Mouse (Mus musculus) T-cell, adult 2 months (primary cell): ENCODE data around the gene Ccdc155.
"Not testable (repeated sequence)": the region's sequence is repeated elsewhere in the genome, so short reads cannot be mapped to it uniquely, and the experiment has no call there.

ENCODE experiments used
- DNase-seq: peaks from one replicate; pipeline ENCODE4 v3.0.0; 2022; ENCODE audit warnings: low spot score

Gene Ccdc155

DNA sequence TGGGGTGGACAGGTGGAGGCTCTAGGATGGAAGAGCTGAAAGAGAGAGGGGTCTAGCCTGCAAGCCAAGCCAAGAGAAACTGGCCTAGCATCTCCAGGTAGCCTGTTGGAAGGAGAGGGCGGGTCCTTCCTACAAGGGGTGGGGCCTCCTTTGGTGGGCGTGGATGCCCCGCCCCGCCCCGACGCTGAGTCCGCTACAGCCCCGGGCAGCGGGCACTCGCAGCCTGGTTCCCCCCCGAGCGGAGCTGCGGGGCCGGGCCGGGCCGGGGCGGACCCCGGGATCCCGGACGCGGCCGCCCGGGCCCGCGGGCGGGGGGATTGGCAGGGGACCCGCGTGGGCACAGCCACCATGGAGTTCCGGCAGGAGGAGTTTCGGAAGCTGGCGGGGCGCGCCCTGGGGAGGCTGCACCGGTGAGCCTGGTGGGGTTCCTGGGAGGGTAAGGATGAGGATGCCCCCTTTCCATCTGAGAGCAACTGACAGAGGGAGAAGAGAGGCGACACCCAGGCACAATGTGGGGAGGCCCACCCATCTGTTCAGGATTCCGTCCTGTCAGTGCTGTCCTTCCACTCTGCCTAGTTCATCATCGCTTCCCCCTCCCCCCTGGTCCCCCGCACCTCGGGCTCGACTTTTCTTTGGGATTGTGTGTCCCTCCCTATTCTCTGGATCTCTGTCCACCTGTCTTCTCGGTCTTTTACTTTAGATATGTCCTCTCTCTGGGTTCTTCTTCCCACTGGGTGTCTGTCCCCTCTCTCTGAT, 40.8 kb downstream of the Ccdc155 start, which contains the start of gene Slc17a7:
Gene Slc17a7 (plus strand): TSS at position 215 of the 756 bp plus-strand sequence.
- no peak for DNase-seq

DNA sequence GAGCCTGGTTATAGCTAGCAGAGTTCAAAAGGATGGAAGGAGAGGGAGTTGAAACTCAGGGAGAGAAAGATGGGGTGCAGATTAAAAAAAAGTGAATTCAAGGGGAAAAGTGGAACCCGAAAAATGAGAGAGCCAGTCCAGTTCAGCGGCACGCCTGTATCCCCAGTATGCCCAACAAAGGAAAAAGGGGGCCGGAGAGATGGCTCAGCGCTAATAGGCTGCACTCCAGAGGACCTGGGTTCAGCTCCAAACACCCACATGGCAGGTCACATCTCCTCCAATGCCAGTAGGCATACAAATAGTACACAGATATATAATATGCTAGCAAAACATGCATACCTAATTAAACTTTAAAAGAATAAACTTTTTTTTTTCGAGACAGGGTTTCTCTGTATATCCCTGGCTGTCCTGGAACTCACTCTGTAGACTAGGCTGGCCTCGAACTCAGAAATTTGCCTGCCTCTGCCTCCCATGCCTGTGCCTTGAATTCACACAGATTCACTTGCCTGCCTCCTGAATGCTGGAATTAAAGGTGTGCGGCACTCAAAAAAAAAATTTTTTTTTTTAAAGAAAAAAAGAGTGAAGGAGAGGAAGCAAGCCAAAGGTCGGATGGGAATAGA, 41.6 kb downstream of the Ccdc155 start:
- no peak for DNase-seq

- DNase-seq, result no peak
These were observed 42.1 kb downstream of the Ccdc155 start for GRCm38 (mm10) chr7:45162551-45162950.

- peak; percentile 87 for DNase-seq
These were observed 42.8 kb downstream of the Ccdc155 start for GRCm38 (mm10) chr7:45161612-45162473.

- no peak for DNase-seq
These were observed 43.8 kb downstream of the Ccdc155 start for GRCm38 (mm10) chr7:45160866-45161265.

GRCm38 (mm10) chr7:45160316-45160800, 44.3 kb downstream of the Ccdc155 start:
- no peak for DNase-seq

DNA sequence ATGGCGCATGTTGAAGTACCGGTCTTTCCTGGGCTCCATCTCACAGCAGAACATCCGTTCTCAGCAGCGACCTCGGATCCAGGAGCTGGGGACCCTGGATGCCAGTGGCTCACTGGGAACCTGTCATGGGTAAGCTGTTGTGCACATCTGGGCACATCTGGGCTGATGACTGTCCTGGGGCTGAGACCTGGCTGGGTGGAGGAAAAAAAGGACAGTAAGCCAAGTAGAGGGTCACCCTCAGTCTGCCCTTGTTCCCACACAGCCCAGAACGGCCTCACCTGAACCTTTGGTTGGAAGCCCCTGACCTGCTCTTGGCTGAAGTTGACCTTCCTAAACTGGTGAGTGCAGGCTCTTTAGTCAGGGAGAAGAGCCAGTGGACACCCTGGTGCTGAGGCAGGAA, 45.7 kb downstream of the Ccdc155 start:
- DNase-seq, result no peak

GRCm38 (mm10) chr7:45157459-45157858, 47.2 kb downstream of the Ccdc155 start:
- DNase-seq, result no peak

DNA sequence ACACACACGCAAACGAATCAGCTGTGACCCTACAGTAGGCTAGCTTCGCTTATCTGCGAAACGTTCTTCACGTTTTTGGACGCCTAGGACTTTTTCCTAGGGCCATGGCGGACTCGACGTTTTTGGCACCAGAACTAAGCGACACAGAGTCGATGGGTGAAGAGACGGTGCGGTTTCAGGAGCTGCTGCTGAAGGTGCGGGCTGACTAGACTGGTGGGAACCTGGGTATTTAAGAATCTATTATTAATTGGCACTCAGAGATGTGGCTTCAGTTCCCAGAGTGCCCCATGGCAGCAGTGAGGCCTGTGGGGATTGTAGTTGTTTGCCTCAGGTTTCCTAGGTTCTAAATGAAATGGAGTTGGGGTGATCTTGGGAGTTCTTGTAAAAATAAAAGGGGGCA, 48.5 kb downstream of the Ccdc155 start:
- DNase-seq, result no peak

DNA sequence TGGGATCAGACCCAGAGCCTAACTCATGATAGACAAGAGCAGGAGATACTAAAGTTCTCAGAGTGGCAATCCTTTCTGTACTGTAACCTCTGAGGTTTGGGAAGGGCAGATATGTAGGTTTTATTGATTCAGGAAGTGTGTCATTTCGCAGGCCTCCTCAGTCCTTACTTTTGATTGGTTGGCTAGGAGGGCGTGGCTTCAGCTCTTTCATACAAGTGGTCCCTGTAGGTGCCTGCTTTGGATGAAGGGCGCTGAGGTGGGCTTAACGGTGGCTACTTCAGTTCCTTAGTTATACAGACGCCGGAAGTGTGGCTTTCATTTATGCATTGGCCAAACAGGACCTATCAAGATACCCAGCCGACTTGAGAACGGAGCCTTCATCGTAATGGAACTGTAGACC, 49.1 kb downstream of the Ccdc155 start:
- DNase-seq, result no peak

DNA sequence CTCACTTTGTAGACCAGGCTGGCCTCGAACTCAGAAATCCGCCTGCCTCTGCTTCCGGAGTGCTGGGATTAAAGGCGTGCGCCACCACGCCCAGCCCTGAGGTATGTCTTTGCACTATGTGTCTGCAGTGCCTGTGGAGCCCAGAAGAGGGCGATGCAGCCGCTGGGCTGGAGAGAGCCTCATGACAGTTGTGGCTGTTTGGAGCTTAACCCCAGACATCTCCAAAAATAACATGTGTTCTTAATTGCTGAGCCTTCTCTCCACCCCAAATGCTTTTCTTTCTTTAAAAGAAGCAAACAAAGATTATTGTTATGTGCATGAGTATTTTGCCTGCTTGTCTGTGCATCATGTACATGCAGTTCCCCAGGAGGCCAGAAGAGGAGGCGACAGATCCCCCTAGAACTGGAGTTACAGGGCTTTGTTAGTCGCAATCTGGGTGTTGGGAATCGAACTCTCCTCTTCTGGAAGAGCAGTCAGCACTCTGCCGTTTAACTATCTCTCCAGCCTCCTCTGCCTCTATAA, 49.6 kb downstream of the Ccdc155 start:
- peak; percentile 63 for DNase-seq

DNA sequence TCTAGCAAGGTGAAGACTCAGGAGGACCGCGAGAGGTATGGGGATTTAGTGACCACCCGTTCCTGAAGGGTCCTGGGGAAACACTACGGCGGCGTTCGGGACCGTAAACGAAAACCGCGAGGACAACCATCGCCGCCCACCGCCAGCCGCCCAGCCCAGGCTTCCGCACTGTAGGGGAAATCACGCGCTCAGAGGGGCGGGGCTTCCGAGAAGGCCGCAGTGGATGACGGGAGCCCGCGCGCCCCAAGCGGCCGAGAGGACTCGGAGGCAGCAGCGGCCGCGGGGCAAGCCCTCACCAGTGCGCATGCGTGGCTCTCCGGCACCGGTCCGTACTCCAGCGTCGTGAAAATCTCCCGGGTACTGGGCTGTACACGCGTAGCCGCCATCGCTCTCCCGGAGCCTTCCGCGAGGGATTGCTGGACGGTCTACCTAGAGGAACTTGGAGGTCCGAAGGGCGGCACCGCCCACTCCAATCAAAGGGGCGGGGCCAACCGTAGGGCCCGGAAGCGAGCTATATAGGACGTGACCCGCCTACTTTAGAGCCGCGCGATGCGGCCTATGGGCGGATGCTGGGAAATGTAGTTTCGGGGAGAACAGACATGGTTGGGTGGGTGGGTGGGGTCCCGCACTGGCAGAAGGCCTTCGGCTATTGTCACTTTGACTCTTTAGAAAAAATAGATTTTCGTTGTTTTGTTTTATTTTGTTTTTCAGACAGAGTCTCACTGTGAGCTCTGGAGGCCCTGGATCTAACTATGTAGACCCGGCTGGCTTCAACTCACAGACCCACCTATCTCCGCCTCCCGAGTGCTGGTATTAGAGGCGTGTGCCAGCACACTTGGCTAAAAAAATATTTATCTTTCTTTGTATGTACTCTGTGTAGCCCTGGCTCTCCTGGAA, 50.3 kb downstream of the Ccdc155 start, which contains the start of the genes Pih1d1 and Aldh16a1:
Gene Pih1d1 (plus strand): TSS at position 208 of the 897 bp plus-strand sequence.
Gene Aldh16a1 (minus strand): TSS at position 489 of the 897 bp plus-strand sequence.
- DNase-seq, result peak; percentile 97

DNA sequence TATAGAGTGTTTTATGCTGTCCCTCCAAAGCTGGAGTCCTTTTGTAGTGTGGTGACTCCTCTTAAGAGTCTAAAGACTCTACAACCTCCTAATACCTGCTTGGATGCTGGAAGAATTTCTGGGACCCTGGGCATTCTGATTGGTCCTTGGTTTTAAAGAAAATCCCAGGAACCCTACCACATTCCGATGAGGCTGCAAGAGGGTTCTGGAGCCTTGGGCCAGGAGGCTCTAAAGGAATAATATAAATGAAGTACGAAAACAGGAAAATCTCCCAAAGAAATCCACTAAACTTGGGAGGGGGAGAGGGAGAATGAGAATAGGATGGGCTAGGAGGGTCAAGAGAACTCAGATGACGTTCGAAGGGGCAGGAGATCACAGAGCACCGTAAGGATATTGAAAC, 51.1 kb downstream of the Ccdc155 start:
- DNase-seq, result no peak

DNA sequence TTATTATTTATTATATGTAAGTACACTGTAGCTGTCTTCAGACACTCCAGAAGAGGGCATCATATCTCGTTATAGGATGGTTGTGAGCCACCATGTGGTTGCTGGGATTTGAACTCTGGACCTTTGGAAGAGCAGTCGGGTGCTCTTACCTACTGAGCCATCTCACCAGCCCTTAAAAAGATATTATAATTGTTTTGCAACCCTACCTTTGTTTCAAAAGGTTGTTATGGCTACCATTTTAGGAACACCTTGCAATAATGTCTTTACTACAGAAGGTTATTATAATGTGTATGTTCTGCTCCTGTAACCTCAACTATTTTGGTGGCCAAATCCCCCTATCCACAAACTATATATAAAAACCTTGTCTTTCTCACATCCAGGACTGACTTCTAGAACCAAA, 51.6 kb downstream of the Ccdc155 start:
- not testable (repeated sequence) for DNase-seq

DNA sequence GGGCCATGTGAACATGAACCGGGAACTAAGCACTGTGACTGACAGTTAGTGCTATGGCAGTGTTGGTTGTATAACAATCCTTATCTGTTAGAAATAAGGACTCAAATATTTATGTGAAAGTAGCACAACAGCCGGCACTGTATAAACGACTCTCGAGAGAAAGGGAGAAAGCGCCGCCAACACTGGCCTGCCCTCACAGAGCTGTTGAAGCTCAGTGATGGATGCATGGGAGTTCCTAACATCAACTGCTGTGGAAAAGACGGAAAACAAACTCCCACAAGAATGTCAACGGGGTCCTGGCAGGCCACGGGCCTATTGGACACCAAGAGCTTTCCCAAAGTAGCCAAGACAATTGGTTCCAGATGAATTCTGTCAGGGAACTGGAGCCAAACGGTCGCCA, 53.4 kb downstream of the Ccdc155 start:
- no peak for DNase-seq

DNA sequence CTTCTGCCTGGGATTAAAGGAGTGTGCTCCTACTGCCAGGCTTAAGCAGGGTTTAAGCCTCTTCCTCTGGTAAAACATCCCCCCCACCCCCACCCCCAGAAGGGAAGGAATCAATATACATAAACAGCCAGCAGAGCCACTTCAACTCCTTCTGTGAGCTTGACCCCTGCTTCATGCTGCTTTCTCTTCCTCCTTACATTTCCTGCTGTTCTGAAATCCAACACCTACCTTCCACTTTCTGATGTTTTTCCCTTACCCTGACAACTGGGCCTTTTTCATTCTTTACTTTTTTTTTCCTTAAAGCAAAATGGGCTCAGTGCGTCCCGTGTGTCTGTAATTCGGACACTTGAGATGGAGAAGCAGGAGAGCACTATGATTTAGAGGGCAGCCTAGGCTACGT, 54.4 kb downstream of the Ccdc155 start:
- no peak for DNase-seq

- DNase-seq, result no peak
These were observed 55.1 kb downstream of the Ccdc155 start for GRCm38 (mm10) chr7:45149545-45149944.

DNA sequence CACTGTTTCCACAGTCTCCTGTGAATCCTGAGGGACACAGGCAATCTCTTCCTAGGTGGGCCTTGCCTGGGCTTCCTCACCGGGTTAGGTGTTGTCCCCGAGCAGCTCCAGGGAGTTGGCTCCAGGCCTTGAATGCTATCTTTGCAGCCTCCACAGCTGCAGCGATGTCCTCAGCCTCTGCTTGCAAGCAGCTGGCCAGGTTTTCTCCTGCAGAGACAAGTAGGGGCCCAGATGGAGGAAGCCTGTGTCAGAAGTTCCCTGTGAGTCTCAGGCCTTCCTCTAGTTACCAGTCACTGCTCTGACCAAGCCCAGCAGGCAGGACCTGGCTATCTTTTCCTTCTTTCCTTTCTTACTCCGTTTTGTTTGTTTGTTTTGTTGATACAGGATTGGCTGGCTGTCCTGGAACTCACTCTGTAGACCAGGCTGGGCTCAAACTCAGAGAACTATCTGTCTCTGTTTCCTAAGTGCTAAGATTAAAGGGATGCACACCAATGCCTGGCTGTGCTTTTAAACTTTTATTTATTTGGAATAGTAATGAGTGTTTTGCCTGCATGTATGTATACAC, 56.1 kb downstream of the Ccdc155 start:
- DNase-seq, result no peak

- DNase-seq, result no peak
These were observed 56.8 kb downstream of the Ccdc155 start for GRCm38 (mm10) chr7:45147899-45148298.

DNA sequence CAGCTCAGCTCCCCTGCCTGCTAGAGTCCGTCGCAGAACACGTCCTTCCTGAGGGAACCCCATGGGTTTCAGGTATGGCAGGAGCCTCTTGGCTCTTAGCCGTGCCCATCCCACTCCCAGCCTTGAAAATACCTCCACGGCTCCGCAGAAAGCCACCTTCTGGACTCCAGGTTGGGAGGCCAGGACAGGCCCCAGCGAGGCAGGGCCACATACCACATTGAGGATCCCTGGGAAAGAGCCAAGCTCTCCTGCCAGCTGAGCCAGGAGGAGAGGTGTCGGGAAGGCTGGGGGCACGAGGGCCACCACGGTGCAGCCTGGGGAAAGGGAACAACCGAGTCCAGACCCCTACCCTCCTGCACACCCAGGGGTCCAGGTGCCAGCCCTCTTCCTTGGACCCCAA, 57.4 kb downstream of the Ccdc155 start:
- DNase-seq, result no peak

DNA sequence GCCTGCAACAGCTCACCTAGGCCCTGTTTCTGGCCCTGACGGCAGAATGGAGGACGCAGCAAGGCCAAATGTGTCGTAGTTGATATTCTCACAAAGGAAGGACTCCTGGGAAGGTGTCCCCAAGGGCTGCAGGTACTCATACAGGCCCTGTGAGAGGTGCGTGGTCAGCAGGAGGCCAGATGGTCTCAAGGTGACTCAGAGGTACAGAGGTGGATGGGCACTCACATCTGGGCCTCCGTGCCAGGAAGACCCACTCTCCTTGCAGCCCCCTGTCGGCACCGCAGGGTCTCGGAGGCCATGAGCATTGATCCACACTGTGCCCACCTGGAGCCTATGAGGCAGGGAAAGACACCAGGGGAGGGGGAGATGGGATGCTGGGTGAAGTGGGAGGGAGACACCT, 59.2 kb downstream of the Ccdc155 start:
- DNase-seq, result no peak
